Mouse (Mus musculus) forebrain, embryonic 11.5 days (tissue): ENCODE results near the gene Lrrc26. TPM values are rescaled to one million over a fixed set of nuclear protein-coding genes. Genes with fewer than 3 reads are reported as not detected.

Source experiments
- ATAC-seq: fragments of 200-750 bp; cut with Nextera tagmentation; replicated peaks from 2 replicates; pipeline ENCODE4 v1.8.0; 2017; ENCODE audit warnings: moderate TSS enrichment; ENCODE audit not compliant: low FRiP score
- DNase-seq: peaks from one replicate; pipeline ENCODE4 v3.0.0-alpha.2; 2017; ENCODE audit warnings: low spot score
- H3K27ac ChIP-seq: fragments of 300-500 bp; sonication (generic); 2 replicates; pipeline ENCODE4 v1.5.1; 2014; ENCODE audit warnings: low read depth, low read length
- H3K27me3 ChIP-seq: fragments of 300-500 bp; sonication (generic); 2 replicates; pipeline ENCODE4 v1.6.1; 2014; ENCODE audit warnings: mild to moderate bottlenecking, low read length, mixed read lengths; ENCODE audit not compliant: control insufficient read depth, insufficient read depth
- H3K36me3 ChIP-seq: fragments of 300-500 bp; sonication (generic); 2 replicates; pipeline ENCODE4 v1.6.1; 2014; ENCODE audit warnings: mild to moderate bottlenecking, low read length, moderate library complexity, mixed read lengths; ENCODE audit not compliant: control insufficient read depth, insufficient read depth
- H3K4me1 ChIP-seq: fragments of 300-500 bp; sonication (generic); replicated peaks from 2 replicates; pipeline ENCODE4 v1.6.1; 2014; ENCODE audit warnings: low read length, mixed read lengths; ENCODE audit not compliant: control insufficient read depth, insufficient read depth
- H3K4me2 ChIP-seq: fragments of 300-500 bp; sonication (generic); 2 replicates; pipeline ENCODE4 v1.6.1; 2014; ENCODE audit warnings: low read depth, mild to moderate bottlenecking, low read length, moderate library complexity, mixed read lengths; ENCODE audit not compliant: severe bottlenecking
- H3K4me3 ChIP-seq: fragments of 300-500 bp; sonication (generic); 2 replicates; pipeline ENCODE4 v1.5.1; 2014; ENCODE audit warnings: low read depth, low read length
- H3K9ac ChIP-seq: fragments of 300-500 bp; sonication (generic); 2 replicates; pipeline ENCODE4 v1.6.1; 2014; ENCODE audit warnings: low read length
- H3K9me3 ChIP-seq: fragments of 300-500 bp; sonication (generic); 2 replicates; pipeline ENCODE4 v1.6.1; 2016; ENCODE audit warnings: low read length, mixed read lengths; ENCODE audit not compliant: control insufficient read depth
- WGBS: fragments of 180-500 bp; shearing (Covaris S2); extraction: QIAGEN DNeasy Blood & Tissue Kit; methylation state at CpG from one replicate; pipeline ENCODE4 v1.1.7; 2014; 5-methylcytosine and 5-hydroxymethylcytosine counted together
- polyA plus RNA-seq: library from polyadenylated mRNA; unstranded; fragments of >200 nt; fragmentation: Nextera tagmentation; extraction: Ambion mirVana; gene quantifications from 2 replicates; pipeline ENCODE4 v1.2.1, GENCODE M21; 2014

The Lrrc26 gene
- polyA plus RNA-seq, 1 experiment from 2014 or later, result not detected

DNA sequence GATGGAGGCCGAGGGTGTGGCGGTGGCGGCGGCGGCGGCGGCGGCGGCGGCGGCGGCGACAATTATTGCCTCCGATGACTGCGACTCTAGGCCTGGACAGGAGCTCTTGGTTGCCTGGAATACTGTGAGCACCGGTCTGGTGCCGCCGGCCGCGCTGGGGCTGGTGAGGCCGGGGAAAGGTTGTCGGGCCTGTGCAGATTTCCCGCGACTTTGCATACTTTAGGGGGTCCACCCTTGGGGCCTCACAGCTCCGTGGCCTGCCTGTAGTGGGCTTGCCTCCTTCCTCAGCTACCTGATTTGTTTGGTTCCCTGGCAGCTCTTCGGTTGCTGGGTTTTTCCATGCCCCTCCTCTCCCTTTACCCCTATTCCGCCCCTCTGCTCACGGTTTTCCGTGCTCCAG lies 17.2 kb upstream of the Lrrc26 start:
- DNase-seq, result no peak
- Histone ChIP-seq H3K9me3 (no peaks in the 10 kb centered on the region), H3K27me3 (no peaks in the 10 kb centered on the region), H3K36me3 (peaks cover 5% of the 10 kb centered on the region), H3K9ac (peak overlapping the region; percentile 70), H3K27ac (no peak overlapping the region), H3K4me1 (peaks cover 18% of the 10 kb centered on the region), H3K4me3 (peak overlapping the region; percentile 91), H3K4me2 (peak overlapping the region; percentile 68)
- WGBS, result under 1% methylated on average over 28 of the region's 29 CpGs
- peak; percentile 62 for ATAC-seq

- H3K9me3 ChIP-seq, result no peaks in the 10 kb centered on the region
- ATAC-seq, result no peak
Measured at GRCm38 (mm10) chr2:25273010-25273409, 16.7 kb upstream of the Lrrc26 start.

GRCm38 (mm10) chr2:25278928-25279882 lies 10.5 kb upstream of the Lrrc26 start:
- ATAC-seq, result no peak; the same call in 1 of the 2 replicates

More at GRCm38 (mm10) chr2:25273010-25273409, 16.7 kb upstream of the Lrrc26 start:
- H3K27me3 ChIP-seq, result no peaks in the 10 kb centered on the region
- no peak for DNase-seq
- H3K4me3 ChIP-seq, result peak overlapping the region; percentile 91
- peaks cover 5% of the 10 kb centered on the region for H3K36me3 ChIP-seq
- peak overlapping the region; percentile 70 for H3K9ac ChIP-seq
- no peak overlapping the region for H3K27ac ChIP-seq
- peak overlapping the region; percentile 68 for H3K4me2 ChIP-seq
- H3K4me1 ChIP-seq, result peaks cover 18% of the 10 kb centered on the region
- WGBS, result 39% methylated on average over 16 of the region's 16 CpGs

GRCm38 (mm10) chr2:25285551-25285950 lies 4.2 kb upstream of the Lrrc26 start:
- Histone ChIP-seq H3K27ac (no peak overlapping the region), H3K4me1 (no peaks in the 10 kb centered on the region), H3K4me3 (no peak overlapping the region), H3K9me3 (no peaks in the 10 kb centered on the region), H3K27me3 (peaks cover 27% of the 10 kb centered on the region), H3K9ac (no peak overlapping the region), H3K4me2 (no peak overlapping the region), H3K36me3 (peaks cover 7% of the 10 kb centered on the region; the same call in 1 of the 2 replicates)
- DNase-seq (no peak), ATAC-seq (no peak)
- 97% methylated on average over 2 of the region's 2 CpGs for WGBS

More at GRCm38 (mm10) chr2:25278928-25279882, 10.5 kb upstream of the Lrrc26 start:
- Histone ChIP-seq H3K4me3 (no peak overlapping the region), H3K9me3 (no peaks in the 10 kb centered on the region), H3K4me1 (no peaks in the 10 kb centered on the region), H3K36me3 (peaks cover 12% of the 10 kb centered on the region), H3K27me3 (no peaks in the 10 kb centered on the region), H3K27ac (no peak overlapping the region), H3K9ac (no peak overlapping the region), H3K4me2 (no peak overlapping the region)
- DNase-seq, result peak; percentile 89
- 63% methylated on average over 13 of the region's 13 CpGs for WGBS

GRCm38 (mm10) chr2:25286314-25286713 lies 3.4 kb upstream of the Lrrc26 start:
- ATAC-seq, result no peak
- peaks cover 7% of the 10 kb centered on the region; the same call in 1 of the 2 replicates for H3K36me3 ChIP-seq

GRCm38 (mm10) chr2:25286837-25287636 lies 2.7 kb upstream of the Lrrc26 start:
- 54% methylated on average over 7 of the region's 7 CpGs for WGBS
- Histone ChIP-seq H3K9me3 (no peaks in the 10 kb centered on the region), H3K36me3 (peaks cover 7% of the 10 kb centered on the region; the same call in 1 of the 2 replicates), H3K4me1 (peaks cover 1% of the 10 kb centered on the region; the same call in 1 of the 2 replicates), H3K27ac (no peak overlapping the region), H3K27me3 (peaks cover 42% of the 10 kb centered on the region), H3K9ac (no peak overlapping the region), H3K4me2 (no peak overlapping the region), H3K4me3 (no peak overlapping the region)
- no peak for ATAC-seq
- no peak for DNase-seq

More at GRCm38 (mm10) chr2:25286314-25286713, 3.4 kb upstream of the Lrrc26 start:
- no peaks in the 10 kb centered on the region for H3K9me3 ChIP-seq
- H3K27ac ChIP-seq, result no peak overlapping the region
- no peak overlapping the region for H3K4me2 ChIP-seq
- no peak for DNase-seq
- peaks cover 35% of the 10 kb centered on the region for H3K27me3 ChIP-seq
- 88% methylated on average over 1 of the region's 1 CpGs for WGBS
- no peaks in the 10 kb centered on the region; the same call in 1 of the 2 replicates for H3K4me1 ChIP-seq
- H3K9ac ChIP-seq, result no peak overlapping the region
- H3K4me3 ChIP-seq, result no peak overlapping the region

- peaks cover 3% of the 10 kb centered on the region; the same call in 1 of the 2 replicates for H3K4me1 ChIP-seq
- ATAC-seq (no peak), DNase-seq (no peak)
- peaks cover 7% of the 10 kb centered on the region; the same call in 1 of the 2 replicates for H3K36me3 ChIP-seq
- H3K9me3 ChIP-seq, result no peaks in the 10 kb centered on the region
- H3K4me3 ChIP-seq, result no peak within 1 kb of the TSS
- H3K4me2 ChIP-seq, result no peak within 1 kb of the TSS
- peaks cover 52% of the 10 kb centered on the region for H3K27me3 ChIP-seq
- no peak within 1 kb of the TSS for H3K9ac ChIP-seq
- 82% methylated on average over 6 of the region's 6 CpGs for WGBS
- H3K27ac ChIP-seq, result no peak within 1 kb of the TSS
Measured at GRCm38 (mm10) chr2:25287927-25288649, 1.6 kb upstream of the Lrrc26 start, which contains the start of gene Tmem210. Gene Tmem210, plus strand, starts transcription at chr2:25288145.
